In genomic region chr9:60119846-60120245, GRCm38 (mm10) we compare ENCODE assay signal across 8 mouse cellular contexts.
A peak's percentile ranks its signal among the peaks of the same experiment; 100 is the strongest.
DNase-seq lines count a peak whose midpoint lies in the region; ATAC-seq and TF ChIP-seq lines count a peak whose summit lies in the region.
"Had no signal": no experiment of that assay in that cellular context is flagged by ENCODE, and none has a peak within 500 bp of the region (broad histone marks: within the 10 kb centered on the region; RNA-seq: fewer than 3 reads in every experiment).

No protein-coding gene starts in this region.

- no peaks in the 10 kb centered on the region for H3K36me3 ChIP-seq in embryonic facial prominence, embryonic 13.5 days
- no peaks in the 10 kb centered on the region for H3K36me3 ChIP-seq in heart, adult 2 months (ENCODE audit: control insufficient read depth, insufficient read depth, low read length)
- H3K36me3 ChIP-seq in neural tube, embryonic 15.5 days = no peaks in the 10 kb centered on the region
- H3K36me3 ChIP-seq: forebrain, embryonic 15.5 days had no signal

- intact Hi-C loops in heart, adult 2 months (cut with DNase I) = no loop called here

- DNase-seq in layer of hippocampus, adult 2 months (ENCODE audit: low spot score in 2 of 2) = no peak
- DNase-seq in layer of hippocampus, postnatal 25 days (ENCODE audit: extremely low spot score in 1 of 2, low spot score in 1 of 2) = no peak
- peak; percentile 43 to 59 for DNase-seq in heart, adult 2 months
- DNase-seq in liver = no peak

- H3K4me1 ChIP-seq in embryonic facial prominence, embryonic 13.5 days = peaks cover 45% of the 10 kb centered on the region
- H3K4me1 ChIP-seq in heart, adult 2 months (ENCODE audit: control insufficient read depth, insufficient read depth, low read length) = no peaks in the 10 kb centered on the region
- H3K4me1 ChIP-seq in neural tube, embryonic 15.5 days = peaks cover 23% of the 10 kb centered on the region

- 0 out of 2 replicates have a peak, but pooled peaks cover 4% of the 10 kb centered on the region for H3K27me3 ChIP-seq in embryonic facial prominence, embryonic 13.5 days
- H3K27me3 ChIP-seq in heart, adult 2 months (ENCODE audit: control insufficient read depth, insufficient read depth, low read length) = no peaks in the 10 kb centered on the region
- no peaks in the 10 kb centered on the region for H3K27me3 ChIP-seq in neural tube, embryonic 15.5 days (replicated peaks)
- H3K27me3 ChIP-seq: forebrain, embryonic 15.5 days had no signal

- H3K4me3 ChIP-seq in layer of hippocampus, adult 2 months = no peak overlapping the region
- no peak overlapping the region for H3K4me3 ChIP-seq in embryonic facial prominence, embryonic 13.5 days
- no peak overlapping the region for H3K4me3 ChIP-seq in heart, adult 2 months
- no peak overlapping the region for H3K4me3 ChIP-seq in neural tube, embryonic 15.5 days (replicated peaks)
- H3K4me3 ChIP-seq: forebrain, embryonic 15.5 days had no signal

- no peak for TF ChIP-seq EP300 in heart, adult 2 months (IDR thresholded peaks at IDR 0.05; ENCODE audit: insufficient read depth, low read depth, low read length)

- no peak for TF ChIP-seq POLR2A in heart, adult 2 months (IDR thresholded peaks at IDR 0.05; ENCODE audit: insufficient read depth, low read depth, low read length)

- ATAC-seq in embryonic facial prominence, embryonic 13.5 days (ENCODE audit: insufficient number of reproducible peaks, insufficient read depth, low FRiP score, low TSS enrichment, low read depth) = no peak
- ATAC-seq in neural tube, embryonic 15.5 days (ENCODE audit: low FRiP score) = no peak
- ATAC-seq in CD4-positive, CD25-positive, alpha-beta regulatory T cell, adult 4 months = no peak
- ATAC-seq: forebrain, embryonic 15.5 days had no signal

- peak overlapping the region; percentile 43 for H3K27ac ChIP-seq in layer of hippocampus, adult 2 months
- peak overlapping the region; percentile 85 for H3K27ac ChIP-seq in embryonic facial prominence, embryonic 13.5 days
- no peak overlapping the region for H3K27ac ChIP-seq in heart, adult 2 months
- peak overlapping the region; percentile 33; the same call in 1 of the 2 replicates for H3K27ac ChIP-seq in neural tube, embryonic 15.5 days (replicated peaks)
- H3K27ac ChIP-seq: forebrain, embryonic 15.5 days had no signal

- H3K9ac ChIP-seq in embryonic facial prominence, embryonic 13.5 days = peak overlapping the region; percentile 44; the same call in 1 of the 2 replicates
- H3K9ac ChIP-seq in heart, adult 2 months (ENCODE audit: low read depth, low read length) = no peak overlapping the region
- no peak overlapping the region for H3K9ac ChIP-seq in neural tube, embryonic 15.5 days (replicated peaks)
- H3K9ac ChIP-seq: forebrain, embryonic 15.5 days had no signal

- H3K4me2 ChIP-seq in embryonic facial prominence, embryonic 13.5 days = peak overlapping the region; percentile 7
- no peak overlapping the region for H3K4me2 ChIP-seq in neural tube, embryonic 15.5 days
- H3K4me2 ChIP-seq: forebrain, embryonic 15.5 days had no signal

- TF ChIP-seq CTCF in layer of hippocampus, adult 2 months (conservative IDR thresholded peaks at IDR 0.05) = no peak
- no peak for TF ChIP-seq CTCF in heart, adult 2 months (IDR thresholded peaks at IDR 0.05)

- no peaks in the 10 kb centered on the region for H3K79me2 ChIP-seq in heart, adult 2 months (replicated peaks; ENCODE audit: control insufficient read depth, insufficient read depth, low read length)

- H3K9me3 ChIP-seq in embryonic facial prominence, embryonic 13.5 days = no peaks in the 10 kb centered on the region
- H3K9me3 ChIP-seq in neural tube, embryonic 15.5 days (replicated peaks) = no peaks in the 10 kb centered on the region
- H3K9me3 ChIP-seq: forebrain, embryonic 15.5 days had no signal

- WGBS in embryonic facial prominence, embryonic 13.5 days = 23% methylated on average over 7 of the region's 7 CpGs
- WGBS in heart, adult 2 months = 66% methylated on average over 7 of the region's 7 CpGs
- 61% methylated on average over 7 of the region's 7 CpGs for WGBS in neural tube, embryonic 15.5 days

Comparison
In these comparisons a context has a peak if more than half of its experiments do, and no peak if none do; other contexts are left out.
1. DNase-seq: peak in heart, adult 2 months (2 of 2); none in layer of hippocampus, adult 2 months (0 of 2), layer of hippocampus, postnatal 25 days (0 of 2) and liver (single experiment).